Mouse (Mus musculus) bone marrow macrophage, adult 2 months (primary cell): ENCODE results near the gene Galns.

Source experiments
- CTCF ChIP-seq: IDR thresholded peaks from 2 replicates; pipeline ENCODE4 v1.5.1; 2012; ENCODE audit warnings: low read depth, mild to moderate bottlenecking, low read length, moderate library complexity
- POLR2A ChIP-seq: IDR thresholded peaks from 2 replicates; pipeline ENCODE4 v1.6.1; 2012; ENCODE audit warnings: mild to moderate bottlenecking, low read depth, low read length, borderline replicate concordance

GRCm38 (mm10) chr8:122571153-122571552 lies 40.1 kb downstream of the Galns start:
- no peak for TF ChIP-seq CTCF
- TF ChIP-seq POLR2A: no peak
